In genomic region chr5:119838441-119838840, GRCm38 (mm10) we compare ENCODE assay signal across 18 mouse cellular contexts. TPM values are rescaled to one million over a fixed set of nuclear protein-coding genes. Genes with fewer than 3 reads are reported as not detected.
DNase-seq lines count a peak whose midpoint lies in the region; ATAC-seq lines count a peak whose summit lies in the region.
"Had no signal": no experiment of that assay in that cellular context is flagged by ENCODE, and none has a peak within 500 bp of the region (broad histone marks: within the 10 kb centered on the region; RNA-seq: fewer than 3 reads in every experiment).

No protein-coding gene starts in this region.

- no peaks in the 10 kb centered on the region for H3K36me3 ChIP-seq in hindbrain, embryonic 11.5 days (ENCODE audit: control insufficient read depth, insufficient read depth, low read length)
- no peaks in the 10 kb centered on the region for H3K36me3 ChIP-seq in hindbrain, embryonic 16.5 days (ENCODE audit: control insufficient read depth, insufficient read depth, low read length)
- no peaks in the 10 kb centered on the region for H3K36me3 ChIP-seq in neural tube, embryonic 15.5 days
- H3K36me3 ChIP-seq: midbrain, embryonic 12.5 days had no signal

- no peaks in the 10 kb centered on the region for H3K4me1 ChIP-seq in hindbrain, embryonic 11.5 days (replicated peaks; ENCODE audit: control insufficient read depth, insufficient read depth, low read length)
- H3K4me1 ChIP-seq in hindbrain, embryonic 16.5 days (ENCODE audit: control insufficient read depth, insufficient read depth, low read depth, low read length), result no peaks in the 10 kb centered on the region
- 0 out of 2 replicates have a peak, but pooled peaks cover 2% of the 10 kb centered on the region for H3K4me1 ChIP-seq in neural tube, embryonic 15.5 days
- H3K4me1 ChIP-seq: forebrain, embryonic 13.5 days had no signal

- H3K4me2 ChIP-seq in hindbrain, embryonic 11.5 days (replicated peaks; ENCODE audit: low read depth, low read length), result no peak overlapping the region
- no peak overlapping the region for H3K4me2 ChIP-seq in hindbrain, embryonic 16.5 days (ENCODE audit: low read length)
- no peak overlapping the region for H3K4me2 ChIP-seq in neural tube, embryonic 15.5 days
- H3K4me2 ChIP-seq: forebrain, embryonic 13.5 days; midbrain, embryonic 12.5 days had no signal

- intact Hi-C loops in heart, postnatal 14 days (cut with DNase I), result loop anchor here (5.0 kb wide), 1 partner anchor 36 kb away; no protein-coding TSS in a partner anchor

- no peak overlapping the region for H3K9ac ChIP-seq in hindbrain, embryonic 11.5 days (ENCODE audit: low read depth, low read length)
- H3K9ac ChIP-seq in hindbrain, embryonic 16.5 days (ENCODE audit: low read depth, low read length), result no peak overlapping the region
- H3K9ac ChIP-seq in neural tube, embryonic 15.5 days (replicated peaks), result no peak overlapping the region
- H3K9ac ChIP-seq: forebrain, embryonic 13.5 days; liver, postnatal 0 days; midbrain, embryonic 12.5 days had no signal

- H3K9me3 ChIP-seq in hindbrain, embryonic 11.5 days (ENCODE audit: control insufficient read depth, low read length), result no peaks in the 10 kb centered on the region
- H3K9me3 ChIP-seq in hindbrain, embryonic 16.5 days (ENCODE audit: control insufficient read depth, low read length), result no peaks in the 10 kb centered on the region
- H3K9me3 ChIP-seq in neural tube, embryonic 15.5 days (replicated peaks), result no peaks in the 10 kb centered on the region
- H3K9me3 ChIP-seq: forebrain, embryonic 13.5 days; midbrain, embryonic 12.5 days had no signal

- no peak overlapping the region for H3K4me3 ChIP-seq in hindbrain, embryonic 11.5 days (ENCODE audit: low read depth, low read length)
- H3K4me3 ChIP-seq in hindbrain, embryonic 16.5 days (ENCODE audit: low read length), result no peak overlapping the region
- H3K4me3 ChIP-seq in neural tube, embryonic 15.5 days (replicated peaks), result no peak overlapping the region
- H3K4me3 ChIP-seq: forebrain, embryonic 13.5 days; midbrain, embryonic 12.5 days had no signal

- no peak for ATAC-seq in hindbrain, embryonic 11.5 days (ENCODE audit: low FRiP score)
- no peak for ATAC-seq in hindbrain, embryonic 16.5 days
- no peak for ATAC-seq in neural tube, embryonic 15.5 days (ENCODE audit: low FRiP score)
- ATAC-seq: activated CD4-positive, CD25-positive, alpha-beta regulatory T cell, adult 4 months; forebrain, embryonic 13.5 days; liver, postnatal 0 days had no signal

- H3K27ac ChIP-seq in hindbrain, embryonic 11.5 days (ENCODE audit: low read depth, low read length), result no peak overlapping the region
- H3K27ac ChIP-seq in hindbrain, embryonic 16.5 days (ENCODE audit: low read depth, low read length), result no peak overlapping the region
- H3K27ac ChIP-seq in neural tube, embryonic 15.5 days (replicated peaks), result no peak overlapping the region
- H3K27ac ChIP-seq: forebrain, embryonic 13.5 days; midbrain, embryonic 12.5 days had no signal

- peak; percentile 82 for DNase-seq in heart, adult 11 months
- DNase-seq in heart, postnatal 14 days, result no peak
- peak; percentile 51 for DNase-seq in hindbrain, embryonic 11.5 days (ENCODE audit: low spot score)
- DNase-seq in neural tube, embryonic 10.5 days (ENCODE audit: extremely low spot score, low spot score), result peak; percentile 35
- no peak for DNase-seq in thymus, postnatal 10 days (ENCODE audit: low spot score in 2 of 2)
- no peak for DNase-seq in urinary bladder, postnatal 10 days (ENCODE audit: low spot score)
- DNase-seq: adrenal gland, postnatal 36 days; kidney, adult 8-10 months; kidney, postnatal 4 days; liver, postnatal 0 days; right cerebral cortex, postnatal 25 days had no signal

- peaks cover 95% of the 10 kb centered on the region for H3K27me3 ChIP-seq in hindbrain, embryonic 11.5 days (ENCODE audit: control insufficient read depth, insufficient read depth, low read length)
- peaks cover 73% of the 10 kb centered on the region for H3K27me3 ChIP-seq in hindbrain, embryonic 16.5 days (replicated peaks; ENCODE audit: control insufficient read depth, insufficient read depth, low read length)
- H3K27me3 ChIP-seq in neural tube, embryonic 15.5 days (replicated peaks), result peaks cover 96% of the 10 kb centered on the region

- under 1% methylated on average over 7 of the region's 7 CpGs for WGBS in hindbrain, embryonic 11.5 days
- under 1% methylated on average over 7 of the region's 7 CpGs for WGBS in hindbrain, embryonic 16.5 days
- 3% methylated on average over 7 of the region's 7 CpGs for WGBS in neural tube, embryonic 15.5 days

RNA-seq across cellular contexts. Expression of gene Tbx5, which starts 6.0 kb away (rescaled TPM):
- total RNA-seq in heart, postnatal 14 days (2021), result 10 to 100 TPM; 18.9 to 36.8 TPM
- polyA plus RNA-seq in hindbrain, embryonic 11.5 days (2014; fragmentation: Nextera tagmentation; extraction: Ambion mirVana), result not detected in 2 replicates
- 0.05 and 0.11 TPM in 2 replicates for polyA plus RNA-seq in hindbrain, embryonic 16.5 days (2015; fragmentation: Nextera tagmentation; extraction: Ambion mirVana)
- 0.10 and 0.19 TPM in 2 replicates for polyA plus RNA-seq in neural tube, embryonic 15.5 days (2015; fragmentation: Nextera tagmentation; extraction: Ambion mirVana)
- total RNA-seq: layer of hippocampus, postnatal 14 days; left cerebral cortex, postnatal 36 days had no signal
- polyA plus RNA-seq: activated CD4-positive, CD25-positive, alpha-beta regulatory T cell, adult 4 months; liver, postnatal 0 days had no signal

Comparison
In these comparisons a context has a peak if more than half of its experiments do, and no peak if none do; other contexts are left out.
1. DNase-seq: peak in heart, adult 11 months (single experiment), hindbrain, embryonic 11.5 days (single experiment) and neural tube, embryonic 10.5 days (single experiment); none in heart, postnatal 14 days (0 of 2), thymus, postnatal 10 days (0 of 2) and urinary bladder, postnatal 10 days (single experiment).